Mouse (Mus musculus) gastrocnemius, postnatal 10 days (tissue): Measurements from ENCODE around the gene Mindy4b-ps. TPM values are rescaled to one million over a fixed set of nuclear protein-coding genes. Genes with fewer than 3 reads are reported as not detected.

ENCODE experiments used
- DNase-seq: peaks from one replicate; pipeline ENCODE4 v3.0.0; 2021; ENCODE audit warnings: mixed read lengths
- total RNA-seq, 2 experiments: library from RNA; stranded (reverse); gene quantifications; 2 replicates each; pipeline ENCODE4 v1.2.3; 2021

The Mindy4b-ps gene
- total RNA-seq, 2 experiments from 2014 or later, result not detected

GRCm38 (mm10) chr3:58784219-58785092 lies 37.7 kb downstream of the Mindy4b-ps start:
- peak; percentile 16 for DNase-seq

GRCm38 (mm10) chr3:58783602-58784218 lies 38.4 kb downstream of the Mindy4b-ps start:
- no peak for DNase-seq

- no peak for DNase-seq
Observed at GRCm38 (mm10) chr3:58756429-58756828, 65.7 kb downstream of the Mindy4b-ps start.

- DNase-seq, result no peak
Observed at GRCm38 (mm10) chr3:58755769-58756168, 66.3 kb downstream of the Mindy4b-ps start.

- DNase-seq, result no peak
Observed at GRCm38 (mm10) chr3:58754361-58754760, 67.8 kb downstream of the Mindy4b-ps start.

GRCm38 (mm10) chr3:58751818-58752620 lies 70.1 kb downstream of the Mindy4b-ps start:
- no peak for DNase-seq

GRCm38 (mm10) chr3:58748724-58749123 lies 73.4 kb downstream of the Mindy4b-ps start:
- no peak for DNase-seq

- no peak for DNase-seq
Observed at GRCm38 (mm10) chr3:58747924-58748323, 74.2 kb downstream of the Mindy4b-ps start.

- DNase-seq, result no peak
Observed at GRCm38 (mm10) chr3:58739536-58739935, 82.6 kb downstream of the Mindy4b-ps start.

Other genes starting within 250 kb of the Mindy4b-ps start
- 10 to 100 TPM; 80.2 to 92.4 TPM for gene Selenot, start 245.7 kb downstream of the Mindy4b-ps start, total RNA-seq
- under 1 TPM in 1 of 2 experiments, not detected in 1; 0.23 TPM for gene Erich6, start 185.1 kb downstream of the Mindy4b-ps start, total RNA-seq
- 10 to 100 TPM; 10.1 to 12.7 TPM for gene Siah2, start 129.9 kb downstream of the Mindy4b-ps start, total RNA-seq
- not detected for gene Clrn1, start 63.0 kb upstream of the Mindy4b-ps start, total RNA-seq
- 1 to 10 TPM; 2.7 to 3.0 TPM for gene Med12l, start 183.5 kb upstream of the Mindy4b-ps start, total RNA-seq